Mouse (Mus musculus): ENCODE measurements around the gene Pnn.

DNA sequence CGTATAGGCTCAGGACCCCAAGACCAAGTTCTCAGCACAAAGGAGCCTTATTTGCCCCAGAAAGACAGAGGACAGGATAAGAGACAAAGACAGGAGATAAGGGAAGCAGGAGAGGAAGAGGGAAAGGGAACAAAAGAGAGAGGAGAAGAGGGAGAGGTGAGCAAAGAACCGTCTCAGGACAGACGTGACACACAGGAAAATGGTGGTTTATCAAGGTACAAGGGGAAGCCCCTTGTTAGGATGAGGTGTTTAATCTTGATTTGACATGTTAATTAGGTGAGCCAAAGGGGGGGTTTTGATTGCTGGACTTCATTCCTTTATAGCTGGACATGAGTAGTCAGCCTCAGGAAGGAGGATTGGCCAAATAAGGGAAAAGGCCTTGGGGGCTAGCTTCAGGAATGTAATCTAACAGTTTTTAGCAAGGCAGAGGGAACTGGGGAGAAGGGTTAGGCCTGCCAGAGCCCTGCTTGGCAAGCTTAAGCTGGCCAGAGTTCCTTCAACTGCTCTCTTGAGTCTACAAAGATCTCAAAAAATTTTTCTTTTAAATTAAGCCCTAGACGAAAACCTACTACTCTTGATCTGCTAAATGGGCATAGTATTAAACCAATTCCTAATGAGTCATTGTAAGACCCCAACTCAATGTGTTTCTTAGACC lies 11.4 kb upstream of the Pnn start:
- TF ChIP-seq GATA1 (IDR thresholded peaks at IDR 0.05; ENCODE audit: borderline replicate concordance, low read length) (no peak), FLI1 (IDR thresholded peaks at IDR 0.05; ENCODE audit: low read length) (no peak)

Measured in megakaryocyte, embryonic 14.5 days (primary cell).